Mouse (Mus musculus) MEL (cell line): ENCODE results near the gene Ppp1r12a. TPM values are rescaled to one million over a fixed set of nuclear protein-coding genes. Genes with fewer than 3 reads are reported as not detected.

Experiments
- DNase-seq: peaks from one replicate; pipeline ENCODE4 v3.0.0; 2011; ENCODE audit warnings: low read depth, low spot score
- H3K27ac ChIP-seq: 2 replicates; pipeline ENCODE4 v1.5.1; 2012; ENCODE audit warnings: low read depth, mild to moderate bottlenecking, control low read depth, low read length, moderate library complexity; ENCODE audit not compliant: control insufficient read depth
- H3K27me3 ChIP-seq, 2 experiments: fragments of 150-350 bp in 1 of 2; sonication (generic) in 1 of 2; 2 replicates each; pipeline ENCODE4 v1.6.1; 2012; ENCODE audit warnings: low read length in 2 of 2, mild to moderate bottlenecking in 2 of 2, improper control_type of control experiment in 1 of 2, moderate library complexity in 1 of 2; ENCODE audit not compliant: insufficient read depth in 2 of 2, control insufficient read depth in 1 of 2
- H3K36me3 ChIP-seq, 2 experiments: 2 replicates each; pipeline ENCODE4 v1.6.1; 2012 to 2014; ENCODE audit warnings: low read length in 2 of 2, improper control_type of control experiment in 1 of 2, inconsistent platforms in 1 of 2, mild to moderate bottlenecking in 1 of 2; ENCODE audit not compliant: insufficient read depth in 2 of 2, control insufficient read depth in 1 of 2
- H3K4me1 ChIP-seq, 2 experiments: fragments of 150-350 bp in 1 of 2; sonication (generic) in 1 of 2; 2 replicates each; pipeline ENCODE4 v1.6.1; 2012; ENCODE audit warnings: low read length in 2 of 2, improper control_type of control experiment in 1 of 2, mild to moderate bottlenecking in 1 of 2; ENCODE audit not compliant: insufficient read depth in 2 of 2, control insufficient read depth in 1 of 2
- H3K4me3 ChIP-seq, 2 experiments: fragments of 150-350 bp in 1 of 2; sonication (generic) in 1 of 2; 2 replicates each; pipeline ENCODE4 v1.5.1; 2012; ENCODE audit warnings: low read depth in 2 of 2, low read length in 2 of 2, mild to moderate bottlenecking in 2 of 2, moderate library complexity in 2 of 2, control low read depth in 1 of 2, improper control_type of control experiment in 1 of 2; ENCODE audit not compliant: control insufficient read depth in 1 of 2, insufficient read depth in 1 of 2
- H3K79me2 ChIP-seq: 2 replicates; pipeline ENCODE4 v1.6.1; 2012; ENCODE audit warnings: mild to moderate bottlenecking, low read length, moderate library complexity; ENCODE audit not compliant: control insufficient read depth, poor library complexity, insufficient read depth
- H3K9ac ChIP-seq: 2 replicates; pipeline ENCODE4 v1.6.1; 2012; ENCODE audit warnings: low read depth, mild to moderate bottlenecking, control low read depth, low read length, moderate library complexity; ENCODE audit not compliant: control insufficient read depth, poor library complexity, severe bottlenecking
- H3K9me3 ChIP-seq: fragments of 150-350 bp; sonication (generic); replicated peaks from 2 replicates; pipeline ENCODE4 v1.6.1; 2012; ENCODE audit warnings: mild to moderate bottlenecking, low read length, improper control_type of control experiment, moderate library complexity; ENCODE audit not compliant: insufficient read depth
- BHLHE40 ChIP-seq: IDR thresholded peaks from 2 replicates; pipeline ENCODE4 v1.6.1; 2012; ENCODE audit warnings: low read depth, mild to moderate bottlenecking, inconsistent platforms, low read length, improper control_type of control experiment, borderline replicate concordance
- CHD1 ChIP-seq: IDR thresholded peaks from 2 replicates; pipeline ENCODE4 v1.6.1; 2012; ENCODE audit warnings: low read depth, mild to moderate bottlenecking, inconsistent platforms, low read length, improper control_type of control experiment
- CHD2 ChIP-seq: IDR thresholded peaks from 2 replicates; pipeline ENCODE4 v1.6.1; 2011; ENCODE audit warnings: low read length, improper control_type of control experiment
- CTCF ChIP-seq, 3 experiments: IDR thresholded peaks in 2 of 3; conservative IDR thresholded peaks in 1 of 3; 2 replicates each; pipeline ENCODE4 v1.5.1; 2011 to 2012; ENCODE audit warnings: low read length in 3 of 3, low read depth in 2 of 3, mild to moderate bottlenecking in 2 of 3, improper control_type of control experiment in 1 of 3, inconsistent platforms in 1 of 3, mixed read lengths in 1 of 3, moderate library complexity in 1 of 3; ENCODE audit not compliant: control insufficient read depth in 1 of 3, insufficient read depth in 1 of 3, poor library complexity in 1 of 3, severe bottlenecking in 1 of 3
- E2F4 ChIP-seq: IDR thresholded peaks from 2 replicates; pipeline ENCODE4 v1.6.1; 2011; ENCODE audit warnings: low read depth, low read length, improper control_type of control experiment, borderline replicate concordance
- ELF1 ChIP-seq: IDR thresholded peaks from 2 replicates; pipeline ENCODE4 v1.6.1; 2014; ENCODE audit warnings: low read depth, mild to moderate bottlenecking, inconsistent platforms, low read length, improper control_type of control experiment, moderate library complexity
- EP300 ChIP-seq, 2 experiments: IDR thresholded peaks; 2 replicates each; pipeline ENCODE4 v1.6.1; 2011; ENCODE audit warnings: improper control_type of control experiment in 2 of 2, low read length in 2 of 2, low read depth in 1 of 2, mild to moderate bottlenecking in 1 of 2
- GABPA ChIP-seq: IDR thresholded peaks from 2 replicates; pipeline ENCODE4 v1.6.1; 2012; ENCODE audit warnings: low read depth, mild to moderate bottlenecking, inconsistent platforms, low read length, improper control_type of control experiment, moderate library complexity
- KAT2A ChIP-seq: conservative IDR thresholded peaks from 2 replicates; pipeline ENCODE4 v1.6.1; 2012; ENCODE audit warnings: low read depth, low read length, improper control_type of control experiment, inconsistent platforms
- MAX ChIP-seq: IDR thresholded peaks from 2 replicates; pipeline ENCODE4 v1.6.1; 2011; ENCODE audit warnings: low read length, improper control_type of control experiment
- MEF2A ChIP-seq: IDR thresholded peaks from 2 replicates; pipeline ENCODE4 v1.6.1; 2014; ENCODE audit warnings: low read depth, mild to moderate bottlenecking, inconsistent platforms, low read length, improper control_type of control experiment; ENCODE audit not compliant: poor library complexity, insufficient replicate concordance, severe bottlenecking; ENCODE audit errors: extremely low read depth
- NELFE ChIP-seq: IDR thresholded peaks from 2 replicates; pipeline ENCODE4 v1.6.1; 2011; ENCODE audit warnings: low read depth, low read length, improper control_type of control experiment
- POLR2A ChIP-seq, 2 experiments: IDR thresholded peaks; 2 replicates each; pipeline ENCODE4 v1.6.1; 2011 to 2012; ENCODE audit warnings: low read length in 2 of 2, mild to moderate bottlenecking in 2 of 2, control low read depth in 1 of 2, improper control_type of control experiment in 1 of 2, low read depth in 1 of 2, moderate library complexity in 1 of 2; ENCODE audit not compliant: control insufficient read depth in 1 of 2, insufficient read depth in 1 of 2, poor library complexity in 1 of 2
- RAD21 ChIP-seq: IDR thresholded peaks from 2 replicates; pipeline ENCODE4 v1.6.1; 2011; ENCODE audit warnings: mild to moderate bottlenecking, low read depth, low read length, improper control_type of control experiment
- RCOR1 ChIP-seq: IDR thresholded peaks from 2 replicates; pipeline ENCODE4 v1.6.1; 2012; ENCODE audit warnings: low read depth, mild to moderate bottlenecking, inconsistent platforms, low read length, improper control_type of control experiment
- TBP ChIP-seq: IDR thresholded peaks from 2 replicates; pipeline ENCODE4 v1.8.0; 2011; ENCODE audit warnings: low read depth, low read length, improper control_type of control experiment
- USF1 ChIP-seq: IDR thresholded peaks from 2 replicates; pipeline ENCODE4 v1.6.1; 2014; ENCODE audit warnings: low read depth, mild to moderate bottlenecking, inconsistent platforms, low read length, improper control_type of control experiment, moderate library complexity
- ZC3H11A ChIP-seq: IDR thresholded peaks from 2 replicates; pipeline ENCODE4 v1.6.1; 2012; ENCODE audit warnings: low read depth, mild to moderate bottlenecking, inconsistent platforms, low read length, improper control_type of control experiment
- ZKSCAN1 ChIP-seq: IDR thresholded peaks from 2 replicates; pipeline ENCODE4 v1.6.1; 2012; ENCODE audit warnings: low read depth, mild to moderate bottlenecking, inconsistent platforms, low read length, improper control_type of control experiment, moderate library complexity
- polyA plus RNA-seq, 2 experiments: library from polyadenylated mRNA; stranded (reverse) in 1 of 2; unstranded in 1 of 2; fragments of >175 nt in 1 of 2; fragments of >200 nt in 1 of 2; gene quantifications; 2 replicates each; pipeline versions ENCODE4 v1.2.1 to v1.2.4; 2012; ENCODE audit warnings: low replicate concordance in 2 of 2, low read depth in 1 of 2; ENCODE audit not compliant: insufficient read length in 2 of 2, insufficient read depth in 1 of 2, missing spikeins in 1 of 2
- total RNA-seq: library from RNA; depleted of rRNA; stranded (reverse); fragments of 300-350 nt; gene quantifications from 2 replicates; pipeline ENCODE4 v1.2.3, GENCODE M21; 2012

The Ppp1r12a gene
- total and polyA plus RNA-seq, 3 experiments, result 46.5 to 86.6 (median 59.1) TPM

- Histone ChIP-seq H3K27ac (no peak overlapping the region), H3K9me3 (no peaks in the 10 kb centered on the region)
Measured at GRCm38 (mm10) chr10:108287438-108287801, 125.4 kb downstream of the Ppp1r12a start.

DNA sequence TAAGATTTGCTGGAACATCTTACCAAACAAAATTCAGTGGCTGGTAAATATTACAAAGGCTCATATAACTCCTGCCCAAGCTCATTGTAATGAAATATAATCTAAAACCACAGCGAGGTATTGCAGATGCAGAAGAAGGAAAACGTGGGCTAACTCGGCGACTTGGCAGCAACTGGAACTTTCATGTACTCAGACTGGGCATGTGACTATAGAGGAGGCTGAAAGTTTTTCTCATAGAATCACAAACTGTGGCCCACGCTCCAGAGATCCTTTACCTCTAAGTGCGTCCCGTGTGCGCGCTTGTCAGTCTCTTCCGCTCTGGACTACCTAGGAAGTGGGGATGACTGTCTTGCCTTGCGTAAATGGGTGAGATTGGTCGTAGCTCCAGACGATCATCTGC lies 128.1 kb downstream of the Ppp1r12a start:
- H3K27ac ChIP-seq, result no peak overlapping the region
- no peaks in the 10 kb centered on the region for H3K27me3 ChIP-seq
- no peak for TF ChIP-seq RCOR1
- TF ChIP-seq TBP, result no peak
- TF ChIP-seq E2F4, result no peak
- no peak for TF ChIP-seq EP300 (IDR thresholded peaks at IDR 0.05; ENCODE audit: low read depth in 1 of 2, low read length in 2 of 2)
- TF ChIP-seq CHD1, result no peak
- no peak for TF ChIP-seq RAD21
- TF ChIP-seq USF1, result no peak
- no peak for TF ChIP-seq CHD2
- no peak for TF ChIP-seq NELFE
- no peak for TF ChIP-seq MEF2A
- no peak for TF ChIP-seq KAT2A
- TF ChIP-seq GABPA, result no peak
- no peak for TF ChIP-seq MAX
- no peak for TF ChIP-seq BHLHE40
- TF ChIP-seq POLR2A (IDR thresholded peaks at IDR 0.05; ENCODE audit: control insufficient read depth in 1 of 2, insufficient read depth in 1 of 2, low read depth in 1 of 2, low read length in 2 of 2, poor library complexity in 1 of 2), result no peak
- DNase-seq, result no peak
- H3K4me1 ChIP-seq, result no peaks in the 10 kb centered on the region
- no peak overlapping the region for H3K9ac ChIP-seq
- no peaks in the 10 kb centered on the region for H3K79me2 ChIP-seq
- H3K9me3 ChIP-seq, result no peaks in the 10 kb centered on the region
- no peaks in the 10 kb centered on the region for H3K36me3 ChIP-seq
- H3K4me3 ChIP-seq, result no peak overlapping the region

More at GRCm38 (mm10) chr10:108287438-108287801, 125.4 kb downstream of the Ppp1r12a start:
- no peak overlapping the region for H3K4me3 ChIP-seq
- peaks cover 1 to 4% of the 10 kb centered on the region in 2 experiments; a peak in 1 of 4 replicates for H3K4me1 ChIP-seq
- H3K36me3 ChIP-seq, result peaks cover 0 to 3% of the 10 kb centered on the region in 2 experiments; a peak in 3 of 4 replicates
- H3K27me3 ChIP-seq, result no peaks in the 10 kb centered on the region
- DNase-seq, result no peak
- no peaks in the 10 kb centered on the region for H3K79me2 ChIP-seq
- no peak overlapping the region for H3K9ac ChIP-seq
- no peak for TF ChIP-seq ZKSCAN1
- TF ChIP-seq CHD1, result no peak
- no peak for TF ChIP-seq CTCF (IDR thresholded peaks at IDR 0.05 in 2 of 3, conservative IDR thresholded peaks at IDR 0.05 in 1 of 3; ENCODE audit: control insufficient read depth in 1 of 3, insufficient read depth in 1 of 3, low read depth in 2 of 3, low read length in 3 of 3, poor library complexity in 1 of 3, severe bottlenecking in 1 of 3)
- TF ChIP-seq ELF1, result no peak
- no peak for TF ChIP-seq POLR2A (IDR thresholded peaks at IDR 0.05; ENCODE audit: control insufficient read depth in 1 of 2, insufficient read depth in 1 of 2, low read depth in 1 of 2, low read length in 2 of 2, poor library complexity in 1 of 2)
- TF ChIP-seq ZC3H11A, result no peak
- TF ChIP-seq BHLHE40, result no peak
- no peak for TF ChIP-seq GABPA
- TF ChIP-seq, all 39 proteins: peak for 0
